Mouse (Mus musculus) bone marrow, adult 2 months (tissue): ENCODE results near the gene Snapc2. TPM values are rescaled to one million over a fixed set of nuclear protein-coding genes. Genes with fewer than 3 reads are reported as not detected.

Experiments
- H3K27ac ChIP-seq: fragments of 200-500 bp; 2 replicates; pipeline ENCODE4 v1.5.1; 2012; ENCODE audit warnings: low read depth, mild to moderate bottlenecking, control low read depth, inconsistent platforms, low read length; ENCODE audit not compliant: control insufficient read depth, poor library complexity, insufficient read depth
- H3K4me1 ChIP-seq: fragments of 200-500 bp; 2 replicates; pipeline ENCODE4 v1.6.1; 2011; ENCODE audit warnings: low read length; ENCODE audit not compliant: control insufficient read depth, insufficient read depth
- H3K4me3 ChIP-seq: fragments of 200-500 bp; replicated peaks from 2 replicates; pipeline ENCODE3; 2011; ENCODE audit warnings: mild to moderate bottlenecking, low read depth, low read length, control low read depth; ENCODE audit not compliant: control insufficient read depth
- CTCF ChIP-seq: fragments of 200-500 bp; IDR thresholded peaks from 2 replicates; pipeline ENCODE4 v1.5.1; 2011; ENCODE audit warnings: low read length, control low read depth; ENCODE audit not compliant: control insufficient read depth, insufficient read depth
- POLR2A ChIP-seq: fragments of 200-500 bp; IDR thresholded peaks from 2 replicates; pipeline ENCODE4 v1.6.1; 2011; ENCODE audit warnings: low read depth, mild to moderate bottlenecking, control low read depth, low read length, borderline replicate concordance; ENCODE audit not compliant: control insufficient read depth
- WGBS: fragments of 180-500 bp; shearing (Covaris S2); methylation state at CpG from one replicate; pipeline ENCODE4 v1.1.7; 2018; 5-methylcytosine and 5-hydroxymethylcytosine counted together
- polyA plus RNA-seq: library from polyadenylated mRNA; stranded (reverse); fragments of >200 nt; gene quantifications from 2 replicates; pipeline ENCODE4 v1.2.4, GENCODE M21; 2011; ENCODE audit warnings: low replicate concordance; ENCODE audit not compliant: missing spikeins, insufficient read depth, insufficient read length

Gene Snapc2
- polyA plus RNA-seq, 1 experiment = 14.2 TPM

DNA sequence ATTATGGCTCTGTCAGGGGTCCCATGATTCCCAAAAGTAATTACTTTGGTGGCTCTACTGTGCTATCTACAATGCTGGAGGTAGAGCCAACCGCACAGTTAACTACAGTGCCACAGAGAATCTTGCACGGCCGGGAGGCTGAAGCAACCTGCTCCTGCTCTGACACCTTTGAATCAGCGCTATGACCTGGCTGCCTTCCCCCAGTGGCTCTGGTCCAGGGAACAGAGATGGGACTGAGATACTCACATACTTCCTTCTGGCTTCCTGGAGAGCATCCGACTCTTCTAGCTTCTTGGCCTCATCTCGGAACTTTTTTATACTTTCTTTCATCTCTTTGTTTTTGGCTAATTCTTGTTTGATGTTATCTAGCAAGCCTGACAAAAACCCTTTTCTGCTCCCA, 16.7 kb downstream of the Snapc2 start:
- Histone ChIP-seq H3K4me1 (no peaks in the 10 kb centered on the region), H3K4me3 (no peak overlapping the region), H3K27ac (no peak overlapping the region)
- TF ChIP-seq CTCF (no peak), POLR2A (no peak)
- 88% methylated on average over 6 of the region's 6 CpGs for WGBS

DNA sequence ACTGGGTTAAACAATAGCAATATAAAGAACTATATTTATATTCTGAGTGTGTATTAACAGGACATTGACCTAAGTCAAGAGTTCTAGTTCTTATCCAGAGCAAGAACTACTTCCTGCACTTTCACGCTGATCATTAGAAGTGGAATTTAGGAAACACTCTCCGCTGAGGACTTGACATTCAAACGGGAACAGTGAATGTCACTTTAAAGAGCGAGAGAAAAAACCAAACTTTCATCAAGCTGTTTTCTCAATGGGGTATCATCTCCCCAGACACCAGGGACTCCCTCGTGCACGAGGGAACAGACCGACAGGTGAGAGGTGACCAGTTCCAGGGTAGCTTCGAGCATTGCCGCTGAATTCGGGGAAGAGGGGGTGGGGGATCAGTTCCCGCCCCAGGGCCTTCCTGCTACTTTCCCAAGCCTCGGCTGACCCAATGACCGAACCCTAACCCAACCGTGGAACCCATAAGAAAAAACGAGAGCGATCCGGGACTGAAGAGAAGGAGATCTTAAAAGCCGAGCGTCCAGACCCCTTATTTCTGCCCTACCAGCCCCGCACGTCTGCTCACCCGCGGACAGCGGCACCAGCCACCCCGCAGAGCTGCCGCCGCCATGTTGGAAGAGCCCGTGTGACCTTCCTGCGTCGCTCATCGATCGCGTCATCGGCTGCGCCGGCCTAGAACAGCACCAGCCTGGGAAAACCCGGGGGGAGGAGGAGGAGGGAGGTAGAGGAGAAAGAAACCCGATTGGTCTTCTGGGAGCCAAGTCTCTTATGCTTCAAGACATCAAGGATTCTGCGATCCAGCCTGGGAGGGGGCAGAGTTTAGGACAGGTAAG, 22.6 kb downstream of the Snapc2 start, which contains the start of gene Timm44:
TSS of gene Timm44 (minus strand) at position 639 of the 836 bp plus-strand sequence.
- H3K27ac ChIP-seq = peak within 1 kb of the TSS; percentile 6; the same call in 1 of the 2 replicates
- no peak for TF ChIP-seq CTCF
- peak; percentile 76; the same call in 1 of the 2 replicates for TF ChIP-seq POLR2A
- under 1% methylated on average over 39 of the region's 39 CpGs for WGBS

DNA sequence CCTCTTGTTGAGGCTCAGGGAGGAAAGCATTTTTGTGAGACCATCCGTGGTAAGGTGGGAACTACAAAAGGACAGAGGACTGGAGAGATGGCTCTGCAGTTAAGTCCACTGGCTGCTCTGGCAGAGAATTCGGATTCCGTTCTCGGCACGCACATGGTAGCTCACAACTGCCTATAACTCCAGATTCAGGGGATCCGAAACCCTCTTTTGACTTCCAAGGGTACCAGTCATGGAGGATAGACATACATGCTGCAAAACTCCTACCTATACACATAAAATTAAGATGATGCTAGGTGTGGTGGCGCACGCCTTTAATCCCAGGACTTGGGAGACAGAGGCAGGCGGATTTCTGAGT, 23.2 kb downstream of the Snapc2 start:
- WGBS = 20% methylated on average over 9 of the region's 9 CpGs
- H3K4me1 ChIP-seq = no peaks in the 10 kb centered on the region
- TF ChIP-seq POLR2A (no peak), CTCF (no peak)
- H3K4me3 ChIP-seq = peak overlapping the region; percentile 86
- no peak overlapping the region; the same call in 1 of the 2 replicates for H3K27ac ChIP-seq

More for the DNA sequence above, 22.6 kb downstream of the Snapc2 start, which contains the start of gene Timm44:
- H3K4me1 ChIP-seq = no peaks in the 10 kb centered on the region
- peak within 1 kb of the TSS; percentile 86 for H3K4me3 ChIP-seq

DNA sequence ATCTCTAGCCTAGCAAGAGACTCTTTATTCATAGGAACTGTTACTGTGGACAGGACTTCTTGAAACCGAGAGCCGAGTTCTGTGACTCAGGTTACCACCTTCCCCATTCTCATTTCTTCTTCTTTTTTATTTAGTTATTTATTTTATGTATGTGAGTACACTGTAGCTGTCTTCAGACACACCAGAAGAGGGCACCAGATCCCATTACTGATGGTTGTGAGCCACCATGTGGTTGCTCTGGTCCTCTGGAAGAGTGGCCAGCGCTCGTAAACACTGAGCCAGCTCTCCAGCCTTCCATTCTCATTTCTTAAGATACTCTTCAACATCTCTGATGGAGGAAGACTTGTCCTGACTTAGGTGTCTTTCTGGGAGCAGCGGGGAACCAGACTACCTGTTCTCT, 39.9 kb downstream of the Snapc2 start:
- no peak overlapping the region for H3K4me3 ChIP-seq
- H3K27ac ChIP-seq = no peak overlapping the region
- H3K4me1 ChIP-seq = no peaks in the 10 kb centered on the region
- WGBS = 82% methylated on average over 5 of the region's 5 CpGs
- TF ChIP-seq POLR2A = no peak
- no peak for TF ChIP-seq CTCF

DNA sequence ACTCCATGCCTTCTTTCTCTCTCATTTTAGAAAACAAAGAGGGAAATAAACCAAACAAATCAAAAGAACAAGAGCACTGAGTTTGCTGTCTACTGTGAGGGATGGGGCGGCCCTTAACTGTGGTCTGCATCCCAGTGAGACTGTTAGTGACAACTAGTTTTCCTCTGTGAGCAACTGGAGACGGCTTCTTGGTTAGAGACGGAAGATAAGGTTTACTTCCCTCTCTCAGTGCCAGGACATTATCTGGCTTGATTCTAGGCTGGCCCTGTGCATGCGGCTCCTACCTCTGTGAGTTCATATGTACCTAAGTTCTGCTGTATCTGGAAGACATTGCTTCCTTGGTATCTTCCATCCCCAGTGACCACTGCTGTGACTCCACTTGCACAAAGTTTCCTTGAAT, 44.9 kb downstream of the Snapc2 start:
- no peak overlapping the region for H3K27ac ChIP-seq
- WGBS = 68% methylated on average over 4 of the region's 4 CpGs
- H3K4me3 ChIP-seq = no peak overlapping the region
- TF ChIP-seq POLR2A = no peak
- no peak for TF ChIP-seq CTCF
- H3K4me1 ChIP-seq = no peaks in the 10 kb centered on the region

DNA sequence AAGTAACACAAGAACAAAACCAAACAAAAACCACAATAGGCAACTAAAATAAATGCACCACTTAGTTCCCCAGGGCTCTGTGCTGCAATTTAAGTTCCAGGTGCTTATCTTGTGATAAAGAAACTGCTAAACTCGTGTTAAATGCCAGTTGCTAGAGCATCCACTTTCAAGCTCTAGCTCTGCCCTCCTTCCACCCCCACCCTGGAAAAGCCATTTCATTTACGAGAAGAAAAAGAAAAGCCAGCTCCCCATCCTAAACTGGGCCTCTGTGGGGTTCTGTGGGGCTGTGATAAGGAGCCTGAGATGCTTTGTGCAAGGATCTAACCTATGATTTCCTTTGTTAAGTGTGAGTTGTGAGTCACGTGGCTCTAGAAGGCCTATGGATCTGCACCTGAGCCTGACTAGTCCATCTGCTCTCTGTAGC, 51.3 kb downstream of the Snapc2 start:
- whole genome bisulfite sequencing = 51% methylated on average over 3 of the region's 3 CpGs
- Histone ChIP-seq H3K27ac (no peak overlapping the region), H3K4me3 (no peak overlapping the region), H3K4me1 (no peaks in the 10 kb centered on the region)
- no peak for TF ChIP-seq POLR2A
- TF ChIP-seq CTCF = no peak

Other genes starting within 250 kb of the Snapc2 start
- 6.1 and 12.5 TPM in 2 replicates for gene Cd209f, start 147.2 kb upstream of the Snapc2 start, polyA plus RNA-seq
- 1.4 TPM in 1 of 2 replicates, not detected in the other for gene Cd209g, start 119.0 kb upstream of the Snapc2 start, polyA plus RNA-seq
- gene Evi5l, start 86.5 kb upstream of the Snapc2 start, polyA plus RNA-seq = 8.7 and 8.8 TPM in 2 replicates
- gene Prr36, start 35.6 kb upstream of the Snapc2 start, polyA plus RNA-seq = not detected in 2 replicates
- gene Lrrc8e, start 26.3 kb upstream of the Snapc2 start, polyA plus RNA-seq = not detected in 2 replicates
- gene Map2k7, start 14.3 kb upstream of the Snapc2 start, polyA plus RNA-seq = 88.3 and 112 TPM in 2 replicates
- gene Gm49320, start 14.2 kb upstream of the Snapc2 start, polyA plus RNA-seq = 1.3 TPM in 1 of 2 replicates, not detected in the other
- 12.4 and 16.3 TPM in 2 replicates for gene Tgfbr3l, start 4.9 kb upstream of the Snapc2 start, polyA plus RNA-seq
- gene Ctxn1, start 6.2 kb downstream of the Snapc2 start, polyA plus RNA-seq = 3.8 TPM in 1 of 2 replicates, not detected in the other
- 46.5 and 48.3 TPM in 2 replicates for gene Timm44, start 22.8 kb downstream of the Snapc2 start, polyA plus RNA-seq
- 8.7 and 17.5 TPM in 2 replicates for gene Ccl25, start 72.1 kb downstream of the Snapc2 start, polyA plus RNA-seq
- 21.7 and 28.5 TPM in 2 replicates for gene Elavl1, start 72.3 kb downstream of the Snapc2 start, polyA plus RNA-seq
- gene Cers4, start 239.9 kb downstream of the Snapc2 start, polyA plus RNA-seq = 3.0 and 8.1 TPM in 2 replicates